Mouse (Mus musculus) common myeloid progenitor, adult 5-6 weeks (primary cell): ENCODE measurements around the gene Capn8. TPM values are rescaled to one million over a fixed set of nuclear protein-coding genes. Genes with fewer than 3 reads are reported as not detected.
"Not testable (repeated sequence)": the region's sequence is repeated elsewhere in the genome, so short reads cannot be mapped to it uniquely, and the experiment has no call there.

Source experiments
- ATAC-seq: replicated peaks from 2 replicates; pipeline ENCODE4 v1.8.0; 2016; ENCODE audit warnings: low read depth, mild to moderate bottlenecking, moderate TSS enrichment, inconsistent platforms; ENCODE audit not compliant: poor library complexity, severe bottlenecking
- total RNA-seq: library from RNA; stranded (forward); fragments of 200-1000, 187-1606 nt; gene quantifications from 2 replicates; pipeline ENCODE4 v1.2.3, GENCODE M21; 2017

Capn8 gene
- total RNA-seq, 1 experiment from 2014 or later, result 0.37 TPM

DNA sequence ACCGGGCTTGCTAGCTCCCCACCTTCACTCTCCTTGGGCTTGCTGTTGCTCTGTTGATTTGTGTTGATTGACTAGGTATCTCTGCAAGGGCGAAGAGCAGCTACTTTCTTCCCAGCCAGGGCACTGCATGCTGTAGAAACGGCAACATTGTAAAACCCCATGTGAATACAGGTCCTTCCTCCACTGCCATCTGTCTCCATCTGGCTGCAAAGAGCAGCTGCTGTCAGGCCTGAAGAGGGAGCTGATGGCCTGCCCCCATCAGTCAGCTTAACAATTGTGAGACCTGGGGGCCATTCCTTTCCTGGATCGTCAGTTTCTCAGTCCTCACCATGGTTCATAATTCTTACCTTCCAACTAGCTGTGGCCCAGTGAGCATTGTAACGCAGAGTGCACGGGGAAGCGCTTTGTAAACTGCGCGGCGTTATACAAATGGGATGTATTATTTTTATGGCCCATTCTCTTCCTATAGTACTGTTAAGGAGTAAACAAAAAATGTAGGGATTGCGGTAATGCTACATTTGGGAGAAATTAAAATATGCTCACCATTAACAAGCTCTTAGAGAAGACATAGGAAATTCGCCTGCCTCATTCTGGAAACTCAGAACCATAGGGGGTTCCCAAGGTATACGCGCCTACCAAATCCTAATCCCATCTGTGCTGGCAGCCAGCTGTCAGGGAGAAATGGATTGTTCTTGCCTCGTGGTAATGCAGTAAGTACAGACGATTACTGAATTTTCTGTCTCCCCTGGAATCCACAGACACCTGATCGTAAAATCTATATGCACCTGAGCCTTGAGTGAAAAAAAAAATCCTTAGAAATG, 40.7 kb downstream of the Capn8 start:
- no peak for ATAC-seq

DNA sequence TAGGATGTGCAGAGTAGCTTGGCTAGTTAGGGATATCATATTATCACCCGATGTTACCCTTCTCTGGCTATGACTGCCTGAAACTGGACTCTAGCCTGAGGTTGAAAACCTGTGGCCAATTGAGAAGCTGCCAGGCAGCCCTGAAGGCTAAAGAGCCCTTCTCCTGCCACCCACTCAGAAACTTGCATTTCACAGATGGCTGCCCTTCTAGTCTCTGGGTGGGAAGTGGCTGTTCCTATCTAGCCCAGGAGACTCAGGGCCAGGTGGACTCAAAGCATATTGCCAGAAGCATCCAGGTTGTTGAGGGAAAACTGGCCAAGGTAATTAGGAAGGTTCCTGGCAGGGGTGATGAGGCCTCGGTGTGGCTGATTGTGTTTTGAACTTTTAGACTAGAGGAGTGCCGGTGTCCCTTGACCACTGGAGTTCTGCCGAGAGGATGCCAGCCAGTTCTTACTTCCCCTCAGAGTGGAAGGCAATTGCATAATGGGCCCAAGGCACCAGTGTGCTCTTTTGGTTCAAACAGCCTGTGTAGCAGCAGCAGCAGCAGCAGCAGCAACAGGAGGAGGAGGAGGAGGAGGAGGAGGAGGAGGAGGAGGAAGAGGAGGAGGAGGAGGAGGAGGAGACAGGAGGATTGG, 45.0 kb downstream of the Capn8 start:
- 0 out of 2 replicates have a peak, but pooled peaks have one; percentile 39 for ATAC-seq

DNA sequence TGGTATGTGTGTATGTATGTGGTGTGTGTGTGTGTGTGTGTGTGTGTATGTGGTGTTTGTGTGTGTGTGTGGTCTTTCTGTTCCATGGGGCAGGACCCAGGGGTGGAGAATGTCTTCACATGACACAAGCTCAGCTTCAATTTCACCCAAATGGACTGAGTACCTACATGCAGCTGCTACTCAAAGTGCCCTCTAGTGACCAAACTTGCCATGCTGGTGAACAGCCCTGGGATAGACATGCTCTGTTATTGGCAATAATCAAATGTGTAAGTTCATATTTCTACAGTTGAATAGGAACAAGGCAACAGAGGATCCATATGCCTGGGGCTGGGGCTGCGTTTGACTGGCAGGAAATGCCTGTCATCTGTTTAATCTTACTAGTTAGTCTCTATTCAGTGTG, 50.7 kb downstream of the Capn8 start:
- no peak for ATAC-seq

DNA sequence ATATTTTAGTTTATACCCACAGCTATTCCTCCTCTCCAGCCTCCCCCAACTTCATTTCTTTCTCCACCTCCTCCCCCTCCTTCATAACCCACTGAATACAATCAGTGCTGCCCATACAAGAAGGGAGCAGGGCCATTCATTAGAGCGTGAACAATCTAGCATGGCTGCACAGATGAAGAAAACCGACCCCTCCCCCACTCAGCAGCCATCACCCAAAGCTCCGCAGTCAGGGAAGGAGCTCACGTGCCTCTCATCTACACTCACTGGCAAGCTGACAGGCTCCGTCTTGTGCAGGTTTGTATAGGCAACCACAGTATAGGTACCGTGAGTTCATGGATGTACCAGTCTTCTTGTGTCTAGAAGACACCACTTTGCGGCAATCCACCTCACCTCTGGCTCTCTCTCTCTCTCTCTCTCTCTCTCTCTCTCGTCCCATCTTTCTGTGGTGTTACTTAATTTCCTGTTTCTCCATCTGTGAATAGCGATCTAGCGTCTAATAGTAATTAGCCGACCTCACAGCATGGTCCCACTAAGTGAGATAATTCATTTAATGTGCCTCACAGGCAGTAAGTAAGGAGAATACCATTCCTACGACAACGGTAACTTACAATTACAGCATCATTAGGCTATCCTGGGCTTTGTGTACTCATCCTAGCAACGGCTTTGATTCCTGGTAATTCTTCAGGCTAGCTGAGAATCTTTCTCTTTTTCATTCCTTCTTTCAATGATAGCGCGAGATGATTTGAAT, 53.6 kb downstream of the Capn8 start:
- no peak for ATAC-seq

DNA sequence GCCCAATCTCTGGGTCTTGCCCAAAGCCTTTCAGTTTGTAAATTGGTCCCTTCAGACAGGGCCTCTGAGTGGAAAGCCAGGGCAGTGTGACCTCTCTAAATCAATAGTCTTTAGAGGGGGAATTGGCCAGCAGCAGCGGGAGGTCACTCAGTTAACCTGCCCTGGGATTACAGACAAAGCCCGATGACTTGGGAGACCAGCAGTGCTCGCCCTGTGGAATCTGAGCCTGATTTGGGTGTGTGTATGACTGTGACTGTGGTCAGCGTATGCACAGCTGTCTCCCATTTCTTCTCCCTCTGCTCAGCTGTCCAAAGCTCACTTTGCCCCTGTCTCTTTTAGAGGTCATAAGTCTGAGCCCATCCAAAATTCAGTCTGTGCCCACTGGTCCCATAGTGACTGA, 55.7 kb downstream of the Capn8 start:
- ATAC-seq, result no peak

DNA sequence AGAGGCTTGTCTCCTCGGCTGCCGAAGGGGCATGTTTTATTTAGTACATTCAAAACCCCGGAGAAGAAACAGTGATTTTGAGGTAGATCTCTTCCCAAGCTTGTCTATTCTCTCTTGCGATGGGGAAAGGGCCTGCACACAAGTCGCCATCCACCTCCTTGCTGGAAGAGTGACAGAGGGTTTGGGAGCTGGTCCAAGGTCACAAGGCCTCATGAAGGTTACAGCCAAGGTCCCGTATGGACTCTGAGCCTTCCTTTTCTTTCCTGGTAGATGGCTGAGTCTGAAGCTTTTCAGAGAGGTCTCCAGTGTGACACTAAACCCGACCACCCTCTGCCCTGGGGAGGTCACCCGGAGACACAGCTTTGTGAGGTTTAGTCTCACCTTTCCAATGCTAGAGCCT, 56.4 kb downstream of the Capn8 start:
- ATAC-seq, result no peak

DNA sequence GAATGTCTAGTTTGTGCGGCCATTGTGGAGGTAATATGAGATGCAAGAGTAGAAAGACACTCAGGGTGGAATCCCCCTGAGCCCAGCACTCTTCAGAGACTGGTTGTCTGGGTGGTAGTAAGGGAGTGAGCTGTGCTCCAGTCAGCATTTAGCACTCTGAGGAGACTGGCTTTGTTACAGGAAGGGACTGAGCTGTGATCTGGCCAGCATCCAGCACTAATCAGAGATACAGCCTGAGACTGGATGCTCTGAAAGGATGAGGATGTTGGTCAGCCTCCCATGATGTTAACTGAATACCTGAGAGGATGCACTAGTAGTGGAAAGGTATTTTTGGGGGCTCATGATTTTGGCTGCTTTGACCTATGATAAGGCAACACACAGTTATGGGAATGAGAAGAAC, 61.4 kb downstream of the Capn8 start:
- no peak for ATAC-seq

DNA sequence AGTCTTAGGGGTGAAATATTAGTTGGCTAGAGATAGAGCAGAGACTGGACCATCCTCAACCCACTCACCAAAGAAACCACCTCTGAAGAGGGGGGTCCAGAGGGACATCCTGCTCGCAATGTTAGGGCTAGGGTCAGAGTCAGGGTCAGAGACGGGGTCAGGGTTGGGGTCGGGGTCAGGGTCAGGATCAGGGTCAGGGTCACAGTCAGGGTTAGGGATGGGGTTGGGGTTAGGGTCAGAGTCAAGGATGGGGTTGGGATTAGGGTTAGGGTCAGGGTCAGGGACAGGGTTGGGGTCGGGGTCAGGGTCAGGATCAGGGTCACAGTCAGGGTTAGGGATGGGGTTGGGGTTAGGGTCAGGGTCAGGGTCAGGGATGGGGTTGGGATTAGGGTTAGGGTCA, 64.4 kb downstream of the Capn8 start:
- ATAC-seq, result no peak

DNA sequence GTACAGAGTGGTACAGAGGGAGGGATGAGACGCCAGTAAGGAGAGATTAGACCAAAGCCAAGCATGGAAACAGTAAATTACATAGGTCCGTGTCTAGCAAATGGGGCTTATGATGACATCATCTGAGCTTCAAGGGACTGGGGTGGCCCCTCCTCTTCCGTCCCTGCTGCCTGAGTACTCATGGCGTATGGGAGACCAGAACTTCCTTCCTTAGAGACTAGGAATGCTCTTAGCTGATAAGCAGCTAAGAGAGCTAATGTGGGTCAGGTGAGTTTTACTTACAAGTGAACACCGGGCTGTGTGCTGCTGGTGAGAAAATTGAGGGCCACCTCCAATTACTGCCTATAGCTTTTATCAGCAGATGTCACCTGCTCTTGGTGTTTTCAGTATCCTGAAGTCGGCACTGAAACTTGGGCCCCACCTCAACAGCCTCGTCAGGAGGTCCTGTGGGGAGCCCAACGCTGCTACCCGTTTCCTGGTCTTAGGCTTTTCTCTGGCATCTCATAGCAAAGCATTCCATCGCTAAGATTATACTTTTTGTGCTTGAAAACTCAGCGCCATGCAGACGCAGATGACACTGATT, 69.0 kb downstream of the Capn8 start:
- ATAC-seq, result peak; percentile 93

DNA sequence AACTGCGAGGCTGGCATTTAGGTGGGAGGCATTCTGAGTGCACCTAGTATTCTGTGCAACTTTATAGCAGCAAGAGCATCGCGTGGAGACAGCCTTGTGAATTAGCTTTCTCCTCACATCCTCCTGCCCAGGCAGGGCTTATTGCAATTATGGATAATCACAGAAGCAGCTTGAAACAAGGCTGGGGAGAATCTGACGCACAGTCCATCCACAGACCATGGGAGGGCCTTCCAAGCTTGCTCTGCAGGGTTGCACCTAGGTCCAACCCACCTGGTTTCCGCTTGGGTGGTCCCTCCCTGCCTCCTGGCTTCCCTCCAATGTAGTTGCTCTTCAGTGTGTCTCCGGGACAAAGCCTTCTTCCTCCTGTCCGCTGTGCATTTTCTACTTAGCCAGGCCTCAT, 74.2 kb downstream of the Capn8 start:
- ATAC-seq, result no peak

DNA sequence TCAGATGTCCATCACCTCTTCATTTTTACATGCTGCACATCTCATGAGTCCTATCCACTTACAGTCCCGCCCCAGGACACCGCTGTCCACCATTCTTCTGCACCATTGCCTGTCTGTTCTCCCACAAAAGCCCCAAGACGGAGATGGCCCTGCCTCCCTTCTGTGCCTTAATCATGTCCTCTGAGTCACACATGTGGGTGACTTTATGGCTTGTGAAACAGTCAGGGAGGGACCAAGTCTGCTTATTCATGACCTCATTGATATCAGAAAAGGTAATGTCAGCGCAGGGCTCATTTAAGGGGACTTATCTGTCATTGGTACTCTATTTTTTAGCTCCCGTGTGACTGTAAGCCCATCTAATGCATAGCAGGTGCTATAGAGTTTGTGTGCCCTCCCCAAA, 74.6 kb downstream of the Capn8 start:
- ATAC-seq, result no peak

DNA sequence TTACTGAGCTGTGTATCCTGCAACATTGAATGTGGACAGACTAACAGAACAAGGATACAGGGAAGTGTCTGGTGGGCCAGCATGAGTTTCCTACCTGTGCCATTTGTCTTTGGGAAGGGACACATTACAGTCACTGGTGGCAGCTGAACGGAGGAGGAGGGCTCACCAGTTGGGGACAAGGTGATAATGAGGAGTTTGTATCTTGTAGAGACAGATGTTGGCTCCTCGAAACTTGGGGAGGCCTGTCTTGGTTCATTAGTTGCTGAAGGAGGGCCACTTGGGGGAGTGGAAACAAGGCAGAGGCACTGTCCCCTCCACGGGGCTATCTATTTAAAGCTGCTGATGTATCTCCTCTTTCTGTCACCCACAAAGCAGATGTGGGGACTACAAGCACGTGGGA, 75.3 kb downstream of the Capn8 start:
- ATAC-seq, result no peak

DNA sequence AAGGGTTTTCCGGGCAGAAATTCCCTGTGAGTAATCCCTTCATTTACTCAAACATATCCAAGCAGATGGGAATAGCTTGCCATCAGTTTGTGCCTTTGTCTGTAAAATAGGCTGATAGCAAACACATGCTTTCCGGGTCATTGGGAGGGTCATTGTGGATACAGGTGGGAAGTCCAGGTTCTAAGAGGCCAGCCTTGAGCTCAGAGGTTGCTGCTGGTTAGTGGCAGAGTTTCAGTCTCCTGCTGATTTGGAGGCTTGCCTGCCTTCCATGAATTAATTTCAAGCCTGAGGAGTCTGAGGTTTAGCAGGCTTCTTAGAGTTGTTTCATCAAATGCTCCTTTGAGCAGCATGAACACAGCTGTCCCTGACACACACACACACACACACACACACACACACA, 78.0 kb downstream of the Capn8 start:
- ATAC-seq, result no peak

DNA sequence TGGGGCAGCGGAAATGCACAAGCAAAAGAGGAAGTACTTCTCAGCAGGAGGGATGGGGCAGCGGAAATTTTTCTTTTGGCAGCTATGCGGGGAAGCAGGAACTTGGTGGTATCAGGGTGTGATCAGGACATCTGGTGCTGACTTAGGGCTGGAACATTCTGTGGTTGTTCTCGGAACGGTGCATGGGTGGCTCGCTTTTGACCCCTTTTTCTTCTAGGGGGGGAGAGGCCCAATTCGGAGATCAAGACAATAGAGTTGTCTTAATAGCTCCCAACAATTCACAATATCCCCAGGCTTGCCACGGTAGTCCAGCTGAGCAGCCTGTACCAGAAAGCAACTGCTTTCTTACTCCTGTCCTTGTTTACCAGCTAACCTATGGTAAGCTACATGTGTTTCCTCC, 79.6 kb downstream of the Capn8 start:
- ATAC-seq, result not testable (repeated sequence)

DNA sequence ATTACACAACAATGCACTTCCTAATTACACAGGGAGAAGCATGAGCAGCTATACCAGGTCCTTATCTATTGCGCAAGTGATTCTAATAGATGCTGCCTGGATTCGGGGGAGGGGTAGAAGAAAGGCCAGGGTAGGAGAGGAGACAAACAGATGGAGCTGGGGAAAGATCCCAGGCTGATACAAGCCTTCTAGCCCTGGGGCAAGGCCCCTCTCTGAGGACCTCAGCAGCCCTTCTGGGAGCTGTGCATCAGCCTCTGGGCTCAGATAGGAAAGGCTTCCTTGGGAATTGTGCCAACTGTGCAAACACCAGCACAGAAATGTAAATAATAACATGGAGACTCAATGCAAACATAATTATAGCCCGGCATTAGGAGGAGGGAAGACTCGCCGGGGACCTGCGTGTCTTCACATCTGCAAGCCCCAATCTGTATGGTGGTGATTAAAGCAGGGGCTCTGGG, 80.4 kb downstream of the Capn8 start:
- ATAC-seq, result no peak

DNA sequence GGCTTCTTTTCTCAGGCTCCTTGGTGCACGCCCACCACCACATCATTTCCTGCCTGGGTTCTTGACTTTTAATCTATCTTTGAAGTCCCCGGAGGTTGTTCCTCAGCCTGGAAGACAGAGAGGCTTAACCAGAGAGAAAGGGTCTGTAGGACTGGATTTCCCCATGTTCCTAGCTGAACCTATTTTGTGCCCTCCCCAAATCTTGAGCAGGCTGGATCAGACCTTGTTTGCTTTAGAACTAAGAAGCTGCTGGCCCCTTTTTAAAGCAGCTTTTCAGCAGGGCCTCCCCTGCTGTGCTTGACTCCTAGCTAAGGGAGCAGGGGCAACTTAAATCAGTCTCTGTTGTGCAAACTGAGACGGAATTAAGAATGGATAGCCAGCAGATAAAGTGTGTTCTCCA, 82.0 kb downstream of the Capn8 start:
- no peak for ATAC-seq

DNA sequence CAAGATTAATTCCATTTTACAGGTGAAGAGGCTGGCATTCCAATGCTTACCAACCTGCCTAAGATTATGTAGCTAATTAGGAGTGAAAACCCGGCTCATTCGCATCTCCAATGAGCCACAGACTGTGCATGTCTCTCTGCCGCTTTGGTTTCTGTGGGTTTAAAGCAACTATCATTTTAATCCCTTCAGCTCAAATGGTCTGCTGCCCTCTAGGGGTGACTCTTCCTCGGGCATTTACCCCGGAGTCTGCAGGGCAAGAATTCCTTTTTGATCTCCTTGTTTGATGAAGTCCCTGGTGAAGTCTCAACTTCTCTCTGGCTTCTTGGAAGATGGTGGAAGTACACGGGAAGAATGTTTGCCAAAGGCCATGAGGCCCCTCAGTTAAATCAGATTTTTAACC, 93.0 kb downstream of the Capn8 start:
- ATAC-seq, result peak; percentile 94

DNA sequence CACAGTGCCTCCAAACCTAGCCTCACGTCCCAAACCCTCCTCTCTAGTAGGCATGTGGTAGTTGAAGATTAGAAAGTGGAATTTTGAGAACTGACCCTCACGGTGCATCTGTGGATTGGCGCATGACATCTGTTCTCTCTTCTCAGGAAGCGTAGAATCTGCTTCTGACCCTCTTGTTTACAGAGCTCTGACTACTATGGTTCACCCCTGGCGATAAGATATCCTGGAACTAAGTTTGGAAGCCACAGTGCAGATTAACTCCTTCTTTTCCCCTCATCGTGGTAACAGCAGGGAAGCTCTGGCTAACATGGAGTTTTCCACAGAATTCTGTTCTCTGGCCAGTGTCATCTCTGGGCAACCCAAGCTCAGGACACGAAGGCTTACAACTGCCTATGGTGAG, 95.6 kb downstream of the Capn8 start:
- ATAC-seq, result no peak

DNA sequence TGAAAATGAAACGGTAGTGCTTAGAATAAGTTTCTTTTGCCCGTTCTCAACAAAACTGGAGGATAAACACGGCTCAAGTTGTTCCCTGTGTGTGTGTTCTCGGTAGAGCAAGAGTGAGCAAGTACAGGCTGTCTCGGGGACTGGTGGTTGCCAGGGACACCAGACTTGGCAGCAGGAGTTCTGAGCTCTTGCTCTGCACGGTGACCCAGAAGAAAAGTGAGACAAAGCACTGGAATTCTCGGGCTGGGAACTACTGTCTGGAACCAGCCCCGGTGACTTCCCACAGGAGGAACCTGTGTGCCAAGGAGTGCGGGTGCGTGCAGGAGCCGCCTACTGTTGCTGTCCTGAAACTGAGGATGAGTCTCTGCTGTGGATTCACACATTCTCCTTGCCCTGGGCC, 98.9 kb downstream of the Capn8 start:
- no peak for ATAC-seq

DNA sequence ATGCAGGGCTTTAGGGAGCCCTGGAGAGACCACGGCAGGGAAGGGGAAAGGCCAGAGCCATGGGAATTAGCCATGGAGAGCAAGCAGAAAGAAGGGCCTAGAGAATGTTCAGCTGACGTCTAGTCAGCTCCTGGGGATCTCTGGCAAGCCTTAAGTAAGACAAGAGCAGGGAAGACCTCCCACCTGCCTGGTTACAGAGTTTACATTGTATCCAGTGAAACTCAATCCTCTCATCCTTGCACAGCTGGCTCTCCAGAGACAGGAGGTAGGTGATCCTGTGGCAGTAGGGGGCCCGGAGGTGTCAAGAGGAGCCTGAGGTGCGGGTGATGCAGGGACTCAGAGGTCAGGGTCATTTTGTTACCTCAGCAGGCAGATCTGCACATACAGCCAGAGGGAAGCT, 100.0 kb downstream of the Capn8 start:
- ATAC-seq, result no peak

DNA sequence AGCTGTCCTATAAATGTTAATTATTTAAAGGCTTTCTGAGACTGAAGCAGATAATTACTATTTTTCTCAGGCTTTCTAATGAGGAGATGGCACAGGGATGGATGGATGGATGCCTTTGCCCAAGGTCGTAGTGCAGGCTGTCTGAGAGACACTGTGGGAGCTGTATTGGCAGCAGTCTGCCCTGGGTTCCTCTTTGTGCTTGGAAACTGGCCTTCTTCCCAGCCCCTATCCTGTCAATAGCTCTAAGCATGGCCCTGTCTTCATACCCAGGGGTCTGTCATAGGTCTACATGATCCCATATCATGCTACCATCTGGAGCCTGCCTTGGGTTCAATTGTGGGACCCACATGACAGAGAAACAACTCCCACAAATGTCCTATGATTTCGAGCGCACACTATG, 102.5 kb downstream of the Capn8 start:
- ATAC-seq, result no peak
